Mouse (Mus musculus) heart, embryonic 11.5 days (tissue): ENCODE measurements around the gene Cldn15. TPM values are rescaled to one million over a fixed set of nuclear protein-coding genes. Genes with fewer than 3 reads are reported as not detected.
A peak's percentile ranks its signal among the peaks of the same experiment; 100 is the strongest.

Source experiments
- ATAC-seq: fragments of 200-750 bp; cut with Nextera tagmentation; replicated peaks from 2 replicates; pipeline ENCODE4 v1.8.0; 2017; ENCODE audit warnings: moderate library complexity; ENCODE audit not compliant: insufficient number of reproducible peaks, low FRiP score, low TSS enrichment
- H3K27ac ChIP-seq: fragments of 300-500 bp; sonication (generic); 2 replicates; pipeline ENCODE4 v1.5.1; 2014; ENCODE audit warnings: mild to moderate bottlenecking, low read depth, low read length
- H3K27me3 ChIP-seq: fragments of 300-500 bp; sonication (generic); 2 replicates; pipeline ENCODE4 v1.6.1; 2014; ENCODE audit warnings: mild to moderate bottlenecking, low read length, mixed read lengths; ENCODE audit not compliant: control insufficient read depth, insufficient read depth
- H3K36me3 ChIP-seq: fragments of 300-500 bp; sonication (generic); 2 replicates; pipeline ENCODE4 v1.6.1; 2014; ENCODE audit warnings: mild to moderate bottlenecking, low read length, moderate library complexity, mixed read lengths; ENCODE audit not compliant: control insufficient read depth, insufficient read depth
- H3K4me1 ChIP-seq: fragments of 300-500 bp; sonication (generic); 2 replicates; pipeline ENCODE4 v1.6.1; 2014; ENCODE audit warnings: low read length; ENCODE audit not compliant: control insufficient read depth, insufficient read depth
- H3K4me2 ChIP-seq: fragments of 300-500 bp; sonication (generic); 2 replicates; pipeline ENCODE4 v1.6.1; 2014; ENCODE audit warnings: mild to moderate bottlenecking, moderate library complexity
- H3K4me3 ChIP-seq: fragments of 300-500 bp; sonication (generic); 2 replicates; pipeline ENCODE4 v1.5.1; 2014; ENCODE audit warnings: low read depth, low read length
- H3K9ac ChIP-seq: fragments of 300-500 bp; sonication (generic); 2 replicates; pipeline ENCODE4 v1.6.1; 2014; ENCODE audit warnings: mild to moderate bottlenecking, low read depth, low read length, moderate library complexity
- H3K9me3 ChIP-seq: fragments of 300-500 bp; sonication (generic); replicated peaks from 2 replicates; pipeline ENCODE4 v1.6.1; 2016; ENCODE audit warnings: low read length; ENCODE audit not compliant: control insufficient read depth
- WGBS: fragments of 180-500 bp; shearing (Covaris S2); extraction: QIAGEN DNeasy Blood & Tissue Kit; methylation state at CpG from one replicate; pipeline ENCODE4 v1.1.7; 2014; ENCODE audit not compliant: insufficient replicate concordance; 5-methylcytosine and 5-hydroxymethylcytosine counted together
- polyA plus RNA-seq: library from polyadenylated mRNA; unstranded; fragments of >200 nt; fragmentation: Nextera tagmentation; extraction: Ambion mirVana; gene quantifications from 2 replicates; pipeline ENCODE4 v1.2.1, GENCODE M21; 2014

Cldn15 gene
- 1.3 and 1.9 TPM in 2 replicates for polyA plus RNA-seq

DNA sequence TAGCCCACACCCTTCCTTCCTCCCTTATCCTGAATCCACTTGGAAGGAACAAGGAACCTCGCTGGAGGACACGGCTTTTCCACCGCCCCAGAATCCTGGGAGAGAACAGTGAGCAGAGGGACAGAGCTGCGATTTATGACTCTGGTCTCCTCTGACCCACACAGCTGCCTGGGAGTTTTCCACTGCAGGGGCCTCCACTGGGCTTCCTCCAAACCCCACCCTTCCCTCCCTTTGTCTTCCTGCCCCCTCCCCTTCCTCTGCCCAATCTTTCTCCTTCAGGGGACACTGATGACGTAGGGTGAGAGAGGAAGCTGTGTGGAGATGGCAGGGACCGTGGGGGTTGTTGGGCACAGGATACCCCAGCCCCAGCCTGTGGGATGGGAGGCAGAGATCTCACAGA lies at the start of gene Cldn15:
Gene Cldn15, plus strand, starts transcription at position 286 of the 400 bp plus-strand sequence.
- no peak for ATAC-seq
- Histone ChIP-seq H3K4me2 (no peak within 1 kb of the TSS; the same call in 1 of the 2 replicates), H3K9me3 (no peaks in the 10 kb centered on the region), H3K36me3 (peaks cover 11% of the 10 kb centered on the region), H3K27ac (peak within 1 kb of the TSS; percentile 76), H3K27me3 (no peaks in the 10 kb centered on the region), H3K9ac (peak within 1 kb of the TSS; percentile 29; the same call in 1 of the 2 replicates), H3K4me3 (no peak within 1 kb of the TSS), H3K4me1 (peaks cover 20% of the 10 kb centered on the region)
- 56% methylated on average over 6 of the region's 6 CpGs for WGBS

DNA sequence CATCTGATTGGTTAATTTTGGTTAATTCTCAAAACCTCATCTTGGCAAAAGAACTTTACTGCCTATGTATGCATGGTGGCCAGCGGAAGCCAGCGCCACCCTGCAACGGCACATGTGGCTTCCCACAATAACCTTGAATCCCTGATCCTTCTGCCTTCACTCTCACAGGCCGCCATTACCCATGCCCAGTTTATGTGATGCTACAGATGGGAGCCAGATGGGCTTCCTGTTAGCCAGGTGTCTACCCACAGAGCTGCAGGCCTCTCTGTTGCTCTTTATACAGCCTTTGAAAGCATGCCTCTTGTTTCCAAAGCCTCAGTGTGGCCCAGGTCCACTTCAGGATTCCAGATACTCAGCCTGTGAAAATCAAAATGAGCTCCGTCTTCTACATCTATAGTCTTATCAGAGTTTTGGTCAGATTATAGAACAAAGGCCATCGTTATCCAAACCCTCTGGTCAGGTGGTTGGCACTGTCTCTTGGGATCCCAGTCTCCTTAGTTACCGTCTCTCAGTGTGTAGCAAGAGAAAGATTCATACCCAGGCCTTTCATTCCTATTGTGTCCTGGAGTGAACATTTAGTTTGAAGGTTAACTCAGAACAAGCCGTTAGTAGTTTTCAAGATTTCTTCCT lies 48.7 kb upstream of the Cldn15 start:
- H3K9ac ChIP-seq, result no peak overlapping the region
- no peak overlapping the region for H3K27ac ChIP-seq
- no peaks in the 10 kb centered on the region for H3K27me3 ChIP-seq
- no peaks in the 10 kb centered on the region for H3K9me3 ChIP-seq
- ATAC-seq, result no peak
- WGBS, result 94% methylated on average over 8 of the region's 8 CpGs
- no peak overlapping the region for H3K4me2 ChIP-seq
- no peak overlapping the region for H3K4me3 ChIP-seq
- H3K36me3 ChIP-seq, result peaks cover 2% of the 10 kb centered on the region; the same call in 1 of the 2 replicates
- peaks cover 5% of the 10 kb centered on the region; the same call in 1 of the 2 replicates for H3K4me1 ChIP-seq

DNA sequence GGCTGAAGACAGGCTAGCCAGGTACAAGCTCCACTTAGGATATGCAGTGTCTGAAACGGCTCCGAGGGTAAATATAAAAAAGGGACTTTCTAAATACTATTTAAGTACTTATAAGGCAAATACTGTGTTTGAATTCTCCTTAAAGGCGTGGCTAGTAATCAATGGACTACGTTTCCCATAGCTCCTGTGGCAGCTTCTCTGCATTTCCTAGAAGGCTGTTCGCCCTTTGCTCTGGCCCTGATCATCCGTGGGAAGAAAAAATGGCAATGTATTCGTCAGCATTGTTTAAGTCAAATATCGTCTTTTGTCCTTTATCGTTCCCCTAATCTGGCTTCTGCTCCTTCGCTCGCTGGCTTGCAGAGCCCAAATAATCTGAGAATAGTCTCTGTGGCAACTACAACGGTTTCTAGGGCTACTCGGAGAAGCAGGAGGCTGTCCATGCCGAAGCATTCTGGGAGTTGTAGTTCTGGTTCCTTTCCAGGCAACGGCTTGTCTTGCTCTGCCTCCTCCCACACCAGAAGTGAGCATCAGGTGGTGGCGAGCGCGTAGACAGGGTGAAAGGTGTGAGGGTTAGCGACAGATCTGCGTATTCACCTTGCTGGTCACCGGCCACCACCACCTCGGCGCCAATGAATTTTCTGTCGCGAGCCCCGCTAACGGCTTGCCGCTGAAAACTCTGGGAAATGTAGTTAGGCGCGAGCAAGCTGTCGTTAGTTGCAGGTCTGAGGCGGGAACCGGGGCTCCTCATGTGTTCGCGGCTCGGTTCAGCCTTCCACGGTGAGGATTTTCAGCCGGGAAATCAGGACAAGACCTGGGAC lies 47.6 kb upstream of the Cldn15 start:
- H3K4me2 ChIP-seq, result peak overlapping the region; percentile 92
- 3% methylated on average over 38 of the region's 38 CpGs for WGBS
- peaks cover 5% of the 10 kb centered on the region; the same call in 1 of the 2 replicates for H3K4me1 ChIP-seq
- H3K9ac ChIP-seq, result peak overlapping the region; percentile 75
- ATAC-seq, result peak; percentile 85; the same call in 1 of the 2 replicates
- H3K4me3 ChIP-seq, result peak overlapping the region; percentile 64
- no peak overlapping the region for H3K27ac ChIP-seq
- no peaks in the 10 kb centered on the region for H3K9me3 ChIP-seq
- no peaks in the 10 kb centered on the region for H3K36me3 ChIP-seq
- H3K27me3 ChIP-seq, result no peaks in the 10 kb centered on the region

DNA sequence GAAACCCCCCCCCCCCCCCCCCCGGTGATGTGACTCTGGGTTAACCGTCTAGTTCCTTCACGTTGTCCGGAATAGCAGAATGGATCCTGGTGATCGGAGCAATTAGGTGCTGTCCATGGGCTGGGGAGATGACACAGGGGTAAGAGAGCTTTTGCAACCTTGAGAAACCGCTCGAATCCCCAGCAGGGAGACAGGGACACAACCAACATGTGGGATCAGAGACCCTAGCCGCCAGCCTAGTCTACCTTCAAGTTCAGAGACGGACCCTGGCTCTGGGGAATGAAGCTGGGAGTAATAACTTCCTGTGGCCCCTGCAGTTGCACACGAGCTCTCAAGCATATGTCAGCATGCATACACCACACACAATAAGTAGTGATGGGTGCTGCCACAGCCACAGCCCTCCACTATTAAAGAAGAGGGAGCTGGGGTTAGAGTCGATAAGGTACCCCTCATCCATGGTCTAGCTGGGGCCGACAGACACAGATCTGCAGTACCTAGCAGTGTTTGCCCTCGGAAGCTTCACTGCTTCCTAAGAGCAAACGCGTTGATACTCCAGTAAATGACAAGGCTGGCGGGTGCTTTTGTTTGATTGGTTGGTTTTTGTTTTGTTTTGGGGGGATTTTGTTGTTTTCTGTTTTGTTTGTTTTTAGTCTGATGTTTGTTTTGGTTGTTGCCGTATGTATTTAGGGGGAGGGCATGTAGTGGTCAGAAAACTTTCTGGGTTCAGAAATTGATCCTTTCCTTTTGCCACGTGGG lies 46.7 kb upstream of the Cldn15 start:
- Histone ChIP-seq H3K9ac (peak overlapping the region; percentile 75), H3K27ac (no peak overlapping the region), H3K27me3 (no peaks in the 10 kb centered on the region), H3K4me3 (peak overlapping the region; percentile 64), H3K4me2 (peak overlapping the region; percentile 92), H3K4me1 (peaks cover 5% of the 10 kb centered on the region; the same call in 1 of the 2 replicates), H3K36me3 (no peaks in the 10 kb centered on the region), H3K9me3 (no peaks in the 10 kb centered on the region)
- 26% methylated on average over 17 of the region's 18 CpGs for WGBS
- ATAC-seq, result no peak

DNA sequence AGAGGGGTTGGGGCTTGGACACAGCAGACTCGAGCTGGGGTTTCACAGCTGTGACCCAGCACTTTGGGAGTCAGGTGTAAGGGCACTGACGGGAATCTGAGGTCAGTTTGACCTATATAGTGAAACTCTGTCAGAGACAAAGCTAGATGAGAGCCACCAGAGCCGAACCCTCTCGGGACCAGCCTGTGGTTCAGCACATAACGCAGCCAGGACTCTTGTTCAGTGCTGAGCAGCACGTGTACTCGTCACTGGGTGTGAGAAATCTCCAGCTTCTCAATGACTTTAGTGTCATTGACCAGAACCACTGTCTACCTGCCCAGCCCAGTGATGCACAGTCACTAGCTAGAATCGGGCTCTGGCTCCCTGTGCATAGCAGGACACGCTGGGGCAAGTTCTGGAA lies 43.6 kb upstream of the Cldn15 start:
- no peak for ATAC-seq
- Histone ChIP-seq H3K4me2 (no peak overlapping the region), H3K4me1 (peaks cover 5% of the 10 kb centered on the region; the same call in 1 of the 2 replicates), H3K9me3 (no peaks in the 10 kb centered on the region), H3K4me3 (no peak overlapping the region), H3K27me3 (no peaks in the 10 kb centered on the region), H3K36me3 (no peaks in the 10 kb centered on the region), H3K9ac (no peak overlapping the region), H3K27ac (no peak overlapping the region)
- 77% methylated on average over 9 of the region's 9 CpGs for WGBS

DNA sequence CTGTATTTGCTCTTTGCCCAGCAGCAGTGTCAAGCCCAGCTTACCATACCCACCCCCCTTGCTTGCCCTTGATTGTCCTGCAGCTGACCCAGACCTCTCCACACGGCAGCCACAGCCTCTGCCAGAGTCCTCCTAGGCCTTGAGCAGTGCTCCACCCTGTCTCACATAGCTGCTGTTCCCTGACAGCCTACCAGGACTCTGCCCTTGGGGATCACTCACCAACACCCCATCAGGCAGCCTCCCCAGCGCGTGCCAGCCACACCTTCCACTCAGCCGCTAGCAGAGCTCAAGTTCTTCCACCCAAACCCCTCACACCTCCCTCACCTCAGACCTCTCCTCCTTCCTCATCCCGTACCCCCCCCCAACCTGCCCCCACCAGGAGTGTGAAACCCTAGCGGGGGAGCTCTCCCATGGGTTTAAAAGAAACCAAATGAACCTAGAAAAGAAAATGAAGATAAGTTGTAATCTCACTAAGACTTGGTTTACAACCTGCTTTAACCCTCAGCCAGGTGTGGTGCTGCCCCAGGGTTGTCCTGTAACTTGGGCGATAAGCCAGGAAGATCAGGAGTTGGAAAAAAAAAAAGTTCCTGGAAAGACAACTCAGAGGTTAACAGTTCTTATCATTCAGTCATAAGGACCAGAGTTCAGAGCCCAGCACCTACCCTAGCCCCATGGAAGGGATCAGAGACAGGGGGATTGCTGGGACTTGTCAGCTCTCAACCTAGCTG lies 42.5 kb upstream of the Cldn15 start:
- no peak overlapping the region for H3K27ac ChIP-seq
- 42% methylated on average over 7 of the region's 7 CpGs for WGBS
- no peak for ATAC-seq
- H3K4me3 ChIP-seq, result no peak overlapping the region
- no peaks in the 10 kb centered on the region for H3K27me3 ChIP-seq
- H3K9me3 ChIP-seq, result no peaks in the 10 kb centered on the region
- no peaks in the 10 kb centered on the region for H3K36me3 ChIP-seq
- H3K9ac ChIP-seq, result no peak overlapping the region
- H3K4me1 ChIP-seq, result peaks cover 5% of the 10 kb centered on the region; the same call in 1 of the 2 replicates
- H3K4me2 ChIP-seq, result no peak overlapping the region

DNA sequence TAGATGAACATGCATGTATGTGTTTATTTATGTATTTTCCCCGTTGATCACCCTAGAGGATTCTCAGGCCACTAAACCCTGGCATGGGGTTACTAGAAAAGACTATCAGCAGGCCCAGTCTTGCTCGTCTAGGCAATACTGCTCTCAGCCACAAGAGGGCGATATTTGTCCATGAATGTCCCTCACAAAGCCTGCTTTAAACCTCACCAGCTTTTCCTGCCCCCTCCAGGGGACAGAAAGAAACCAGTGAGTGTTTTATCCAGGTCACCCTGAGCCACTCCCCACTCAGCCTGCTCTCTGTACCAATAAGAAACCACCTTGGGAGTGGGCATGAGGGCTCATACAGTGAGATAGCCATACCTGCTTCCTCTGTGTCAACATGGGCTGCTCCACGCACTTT lies 37.3 kb upstream of the Cldn15 start:
- no peaks in the 10 kb centered on the region for H3K4me1 ChIP-seq
- H3K9me3 ChIP-seq, result no peaks in the 10 kb centered on the region
- WGBS, result 20% methylated on average over 4 of the region's 4 CpGs
- no peak overlapping the region for H3K27ac ChIP-seq
- no peaks in the 10 kb centered on the region for H3K27me3 ChIP-seq
- H3K9ac ChIP-seq, result 0 out of 2 replicates have a peak overlapping the region, but pooled peaks have one; percentile 54
- H3K4me2 ChIP-seq, result no peak overlapping the region
- no peak for ATAC-seq
- no peak overlapping the region for H3K4me3 ChIP-seq
- H3K36me3 ChIP-seq, result no peaks in the 10 kb centered on the region

DNA sequence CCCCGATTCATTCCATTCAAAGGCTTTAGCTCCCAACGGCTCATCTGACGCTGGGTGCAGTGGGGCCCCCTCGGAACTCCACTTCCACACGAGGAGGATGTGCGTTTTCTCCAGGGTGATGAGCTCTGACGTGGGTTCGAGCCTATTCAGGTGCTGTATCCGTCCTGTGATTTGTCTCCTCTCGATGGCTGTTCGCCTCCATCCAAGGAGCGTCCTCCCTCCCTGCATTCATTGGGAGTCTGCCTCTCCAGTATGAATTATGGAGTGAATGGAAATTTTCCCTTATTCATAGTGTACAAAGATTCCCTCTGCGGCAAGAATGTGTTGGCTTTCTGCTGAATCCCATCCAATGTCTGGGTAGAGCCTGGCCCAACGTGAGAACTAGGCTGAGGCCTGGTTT lies 34.5 kb upstream of the Cldn15 start:
- H3K36me3 ChIP-seq, result no peaks in the 10 kb centered on the region
- WGBS, result 78% methylated on average over 14 of the region's 14 CpGs
- H3K27ac ChIP-seq, result no peak overlapping the region
- no peak overlapping the region for H3K9ac ChIP-seq
- no peaks in the 10 kb centered on the region for H3K9me3 ChIP-seq
- H3K4me3 ChIP-seq, result no peak overlapping the region
- no peak for ATAC-seq
- H3K27me3 ChIP-seq, result no peaks in the 10 kb centered on the region
- no peak overlapping the region for H3K4me2 ChIP-seq
- no peaks in the 10 kb centered on the region for H3K4me1 ChIP-seq
